In genomic region chr8:50292158-50292557, GRCm38 (mm10) we compare ENCODE assay signal across 7 mouse cellular contexts.
DNase-seq lines count a peak whose midpoint lies in the region; ATAC-seq and TF ChIP-seq lines count a peak whose summit lies in the region.

No protein-coding gene starts in this region.

- WGBS in hindbrain, postnatal 0 days = 43% methylated on average over 7 of the region's 7 CpGs
- 44% methylated on average over 7 of the region's 7 CpGs for WGBS in limb, embryonic 11.5 days

- no peaks in the 10 kb centered on the region for H3K4me1 ChIP-seq in hindbrain, postnatal 0 days (ENCODE audit: insufficient read depth, low read length)
- no peaks in the 10 kb centered on the region for H3K4me1 ChIP-seq in limb, embryonic 11.5 days (ENCODE audit: control insufficient read depth, insufficient read depth, low read length)

- ATAC-seq in hindbrain, postnatal 0 days = no peak
- ATAC-seq in limb, embryonic 11.5 days (ENCODE audit: insufficient number of reproducible peaks, low FRiP score, low TSS enrichment, low read depth) = no peak

- no peak overlapping the region for H3K4me3 ChIP-seq in hindbrain, postnatal 0 days (ENCODE audit: low read length)
- no peak overlapping the region for H3K4me3 ChIP-seq in limb, embryonic 11.5 days (ENCODE audit: low read depth, low read length)

- H3K4me2 ChIP-seq in hindbrain, postnatal 0 days (ENCODE audit: low read depth, low read length) = no peak overlapping the region
- no peak overlapping the region for H3K4me2 ChIP-seq in limb, embryonic 11.5 days (ENCODE audit: low read depth, severe bottlenecking)

- no peaks in the 10 kb centered on the region for H3K36me3 ChIP-seq in hindbrain, postnatal 0 days (ENCODE audit: insufficient read depth, low read length)
- H3K36me3 ChIP-seq in limb, embryonic 11.5 days (ENCODE audit: control insufficient read depth, insufficient read depth, low read length) = no peaks in the 10 kb centered on the region

- H3K9me3 ChIP-seq in hindbrain, postnatal 0 days (ENCODE audit: low read length) = no peaks in the 10 kb centered on the region
- no peaks in the 10 kb centered on the region for H3K9me3 ChIP-seq in limb, embryonic 11.5 days (ENCODE audit: control insufficient read depth, low read length)

- peak; percentile 80 for TF ChIP-seq CTCF in hindbrain, postnatal 0 days (IDR thresholded peaks at IDR 0.05; ENCODE audit: low read depth)

- no peak overlapping the region for H3K9ac ChIP-seq in hindbrain, postnatal 0 days (replicated peaks; ENCODE audit: low read length)
- no peak overlapping the region for H3K9ac ChIP-seq in limb, embryonic 11.5 days (ENCODE audit: low read length)

- H3K27me3 ChIP-seq in hindbrain, postnatal 0 days (ENCODE audit: insufficient read depth, low read length) = no peaks in the 10 kb centered on the region
- H3K27me3 ChIP-seq in limb, embryonic 11.5 days (ENCODE audit: control insufficient read depth, insufficient read depth, low read length) = no peaks in the 10 kb centered on the region

- DNase-seq in left cerebral cortex, adult 18-20 months (ENCODE audit: low spot score in 2 of 2) = peak; percentile 60 to 74
- no peak for DNase-seq in left cerebral cortex, adult 11 months (ENCODE audit: low spot score)
- DNase-seq in R1 (ENCODE audit: low read depth, low spot score) = peak; percentile 51
- peak; percentile 35 for DNase-seq in cerebellum, adult 8-10 months
- DNase-seq in hindbrain, postnatal 0 days (ENCODE audit: low spot score) = peak; percentile 77
- DNase-seq in limb, embryonic 11.5 days (ENCODE audit: low spot score) = peak; percentile 77
- DNase-seq in right cerebral cortex, postnatal 14 days = peak; percentile 76

- H3K27ac ChIP-seq in hindbrain, postnatal 0 days = no peak overlapping the region
- no peak overlapping the region for H3K27ac ChIP-seq in limb, embryonic 11.5 days (replicated peaks; ENCODE audit: low read depth, low read length)
